Mouse (Mus musculus): ENCODE data around the gene Prr12. TPM values are rescaled to one million over a fixed set of nuclear protein-coding genes. Genes with fewer than 3 reads are reported as not detected.

Gene Prr12
- polyA plus RNA-seq (2017; shearing (Covaris generic)) = 2.2 TPM

GRCm38 (mm10) chr7:45052862-45053116 is at the start of gene Prr12:
Gene Prr12, minus strand, starts transcription at chr7:45052881.

GRCm38 (mm10) chr7:45092048-45092447 is 39.4 kb upstream of the Prr12 start, which contains the start of gene Rcn3:
Gene Rcn3, minus strand, starts transcription at chr7:45092221.

DNA sequence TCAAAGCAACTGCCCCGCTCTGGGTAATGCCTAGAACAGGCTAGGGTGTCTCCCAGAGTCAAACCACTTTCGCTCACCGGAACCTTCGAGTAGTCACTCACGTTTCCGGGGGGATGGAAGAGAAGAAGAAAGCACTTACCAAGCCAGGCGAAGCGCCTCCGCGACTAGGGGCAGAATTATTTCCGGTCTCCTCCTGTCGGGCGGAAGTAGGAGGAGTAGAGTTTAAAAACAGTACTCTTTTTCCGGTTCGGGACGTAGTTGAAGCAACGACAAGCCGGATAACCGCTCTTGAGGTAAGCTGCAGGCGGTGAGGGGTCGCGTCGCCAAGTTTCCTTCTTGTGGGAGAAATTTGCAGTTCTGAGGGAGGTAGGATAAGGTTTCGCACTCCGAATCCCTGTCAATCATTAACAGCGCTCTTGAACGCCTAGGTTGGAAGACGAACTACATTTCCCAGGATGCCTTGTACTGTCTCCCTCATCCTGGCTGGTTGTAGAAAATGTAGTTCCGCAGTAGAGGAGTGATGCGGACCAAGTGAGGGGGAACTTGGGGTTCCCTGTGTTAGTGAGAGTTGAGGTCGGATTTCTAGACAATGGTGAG is 9.7 kb upstream of the Prr12 start, which contains the start of the genes Nosip and Prrg2:
Nosip (plus strand) TSS at position 191 of the 597 bp plus-strand sequence.
Prrg2 (minus strand) TSS at position 439 of the 597 bp plus-strand sequence.

GRCm38 (mm10) chr7:45017242-45018061 is 35.2 kb downstream of the Prr12 start, which contains the start of gene Rras:
Gene Rras, plus strand, starts transcription at chr7:45017961.

DNA sequence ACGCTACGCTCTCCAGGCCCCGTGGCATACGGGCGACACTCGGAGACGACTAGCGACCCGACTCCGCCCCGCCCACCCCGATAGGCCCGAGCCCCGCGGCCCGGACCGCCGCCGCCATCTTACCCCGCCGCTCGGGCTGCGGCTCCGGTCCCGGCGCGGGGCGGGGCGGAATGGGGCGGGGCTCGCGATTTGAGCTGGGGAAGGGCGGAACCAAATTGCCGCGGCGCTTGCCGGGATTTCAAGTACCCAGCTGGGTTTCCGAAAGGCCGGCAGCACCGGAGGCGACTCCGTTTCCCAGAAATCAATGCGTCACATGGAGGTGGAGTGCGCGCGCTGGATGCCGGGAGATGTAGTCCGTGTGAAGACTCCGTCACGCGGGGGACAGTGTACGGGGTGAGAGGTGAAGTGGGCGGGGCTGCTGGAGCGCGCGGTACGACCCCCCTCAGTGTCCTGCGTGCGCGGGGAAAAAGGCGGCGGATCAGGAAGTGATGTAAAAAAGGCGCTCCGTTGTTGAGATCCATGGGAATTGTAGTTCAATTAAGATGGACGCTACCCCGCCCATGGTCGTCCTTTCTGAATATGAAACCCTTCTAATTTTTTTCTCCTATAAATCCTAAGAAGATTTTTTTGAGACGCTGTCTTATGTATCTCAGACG is 36.6 kb downstream of the Prr12 start, which contains the start of gene Scaf1:
Scaf1 (minus strand) TSS at position 407 of the 656 bp plus-strand sequence.

GRCm38 (mm10) chr7:44998501-44998955 is 54.2 kb downstream of the Prr12 start, which contains the start of gene Bcl2l12:
Gene Bcl2l12, minus strand, starts transcription at chr7:44998712.

DNA sequence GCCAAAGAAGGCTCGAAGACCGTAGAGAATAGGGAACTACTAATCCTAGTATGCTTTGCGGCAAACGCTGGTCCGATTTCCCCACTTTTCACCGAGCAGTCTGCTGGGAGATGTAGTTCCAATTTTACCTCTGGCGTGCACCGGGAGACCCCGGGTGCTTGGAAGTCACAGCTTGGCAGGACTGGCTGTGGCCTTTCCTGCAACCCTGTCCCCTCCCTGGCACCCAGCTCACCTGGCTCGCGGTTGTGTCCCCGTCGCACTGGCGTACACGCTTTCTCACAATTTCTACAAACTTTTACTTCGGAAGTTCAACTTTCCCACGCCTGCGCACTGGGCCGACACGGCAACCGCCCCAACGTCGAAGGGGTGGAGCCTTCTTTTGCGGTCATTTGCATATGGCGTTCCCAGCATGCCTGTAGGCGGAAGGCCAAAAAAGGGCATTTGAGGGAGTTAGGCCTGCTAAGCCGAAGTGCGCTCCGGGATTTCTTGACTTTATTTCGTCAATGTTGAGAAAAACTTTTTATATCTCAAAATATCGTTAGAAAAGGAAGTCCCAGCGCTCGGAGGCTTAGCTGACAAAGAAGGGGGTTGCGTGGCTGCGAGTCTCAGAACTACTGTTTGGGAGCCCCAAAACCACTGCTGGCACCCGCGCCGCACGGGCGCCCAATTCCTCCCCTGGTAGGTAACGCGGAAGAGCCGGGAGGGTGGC is 55.3 kb downstream of the Prr12 start, which contains the start of gene Irf3:
Irf3 (plus strand) TSS at position 418 of the 709 bp plus-strand sequence.

DNA sequence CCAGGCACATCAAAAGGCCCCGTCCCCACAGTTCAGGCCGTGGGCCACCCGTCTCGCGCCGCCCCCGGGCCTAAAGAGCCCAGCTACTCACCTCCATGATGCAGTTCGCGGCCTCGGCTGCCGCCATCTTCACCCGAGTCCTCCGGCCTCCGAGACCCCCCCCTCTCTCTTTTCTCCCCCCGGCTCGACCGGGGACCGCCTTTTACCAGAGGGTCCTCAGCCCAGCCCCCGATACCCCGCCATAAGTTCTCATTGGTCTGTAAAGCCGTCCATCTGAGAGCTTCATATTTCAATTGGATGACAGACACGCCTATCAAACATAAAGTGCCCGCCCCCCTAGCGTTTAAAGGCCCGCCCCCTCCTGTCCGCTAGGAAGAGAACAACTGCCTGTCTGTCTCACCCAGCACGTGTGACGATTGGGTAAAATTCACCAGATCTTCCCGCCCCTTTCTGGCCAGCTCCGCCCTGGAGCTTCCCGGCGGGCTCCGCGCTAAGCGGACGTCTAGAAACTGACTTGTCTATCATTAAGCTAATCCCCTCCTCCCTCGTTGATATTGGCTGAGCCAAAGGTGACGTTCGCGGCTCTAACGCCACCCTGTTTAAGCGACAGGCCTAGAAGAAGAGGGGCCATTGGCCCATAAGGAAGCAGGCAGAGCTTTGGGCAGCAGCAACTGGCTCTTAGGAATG is 66.3 kb downstream of the Prr12 start, which contains the start of gene Prmt1:
Prmt1 (minus strand) TSS at position 377 of the 687 bp plus-strand sequence.

Other genes starting within 250 kb of the Prr12 start
- gene Nup62, start 236.8 kb downstream of the Prr12 start, polyA plus RNA-seq (2017; shearing (Covaris generic)) = 37.1 TPM
- 0.85 TPM for gene Il4i1, start 236.5 kb downstream of the Prr12 start, polyA plus RNA-seq (2017; shearing (Covaris generic))
- gene Atf5, start 236.2 kb downstream of the Prr12 start, polyA plus RNA-seq (2017; shearing (Covaris generic)) = 0.70 TPM
- gene Akt1s1, start 203.9 kb downstream of the Prr12 start, polyA plus RNA-seq (2017; shearing (Covaris generic)) = 35.2 TPM
- gene Tbc1d17, start 203.8 kb downstream of the Prr12 start, polyA plus RNA-seq (2017; shearing (Covaris generic)) = 133 TPM
- 57.0 TPM for gene Pnkp, start 195.7 kb downstream of the Prr12 start, polyA plus RNA-seq (2017; shearing (Covaris generic))
- gene Ptov1, start 183.1 kb downstream of the Prr12 start, polyA plus RNA-seq (2017; shearing (Covaris generic)) = 40.0 TPM
- 48.6 TPM for gene Med25, start 160.2 kb downstream of the Prr12 start, polyA plus RNA-seq (2017; shearing (Covaris generic))
- 20.9 TPM for gene Fuz, start 156.8 kb downstream of the Prr12 start, polyA plus RNA-seq (2017; shearing (Covaris generic))
- gene Ap2a1, start 123.4 kb downstream of the Prr12 start, polyA plus RNA-seq (2017; shearing (Covaris generic)) = 53.1 TPM
- gene Tsks, start 109.7 kb downstream of the Prr12 start, polyA plus RNA-seq (2017; shearing (Covaris generic)) = not detected
- not detected for gene Cpt1c, start 78.0 kb downstream of the Prr12 start, polyA plus RNA-seq (2017; shearing (Covaris generic))
- 161 TPM for gene Prmt1, start 66.3 kb downstream of the Prr12 start, polyA plus RNA-seq (2017; shearing (Covaris generic))
- 172 TPM for gene Irf3, start 55.2 kb downstream of the Prr12 start, polyA plus RNA-seq (2017; shearing (Covaris generic))
- gene Bcl2l12, start 54.2 kb downstream of the Prr12 start, polyA plus RNA-seq (2017; shearing (Covaris generic)) = 17.5 TPM
- 27.3 TPM for gene Scaf1, start 36.5 kb downstream of the Prr12 start, polyA plus RNA-seq (2017; shearing (Covaris generic))
- gene Rras, start 34.9 kb downstream of the Prr12 start, polyA plus RNA-seq (2017; shearing (Covaris generic)) = 11.5 TPM
- 104 TPM for gene Nosip, start 9.5 kb upstream of the Prr12 start, polyA plus RNA-seq (2017; shearing (Covaris generic))
- 1.7 TPM for gene Prrg2, start 9.8 kb upstream of the Prr12 start, polyA plus RNA-seq (2017; shearing (Covaris generic))
- 10.6 TPM for gene Rcn3, start 39.3 kb upstream of the Prr12 start, polyA plus RNA-seq (2017; shearing (Covaris generic))
- 6.2 TPM for gene Fcgrt, start 51.0 kb upstream of the Prr12 start, polyA plus RNA-seq (2017; shearing (Covaris generic))
- 2,728 TPM for gene Rps11, start 71.6 kb upstream of the Prr12 start, polyA plus RNA-seq (2017; shearing (Covaris generic))
- 3,371 TPM for gene Rpl13a, start 75.9 kb upstream of the Prr12 start, polyA plus RNA-seq (2017; shearing (Covaris generic))
- gene Gm45713, start 83.3 kb upstream of the Prr12 start, polyA plus RNA-seq (2017; shearing (Covaris generic)) = not detected
- gene Flt3l, start 83.6 kb upstream of the Prr12 start, polyA plus RNA-seq (2017; shearing (Covaris generic)) = 252 TPM
- 30.4 TPM for gene Pih1d1, start 101.4 kb upstream of the Prr12 start, polyA plus RNA-seq (2017; shearing (Covaris generic))
- 42.7 TPM for gene Aldh16a1, start 101.7 kb upstream of the Prr12 start, polyA plus RNA-seq (2017; shearing (Covaris generic))
- 0.20 TPM for gene Slc17a7, start 111.1 kb upstream of the Prr12 start, polyA plus RNA-seq (2017; shearing (Covaris generic))
- not detected for gene Gfy, start 126.7 kb upstream of the Prr12 start, polyA plus RNA-seq (2017; shearing (Covaris generic))
- gene Pth2, start 128.1 kb upstream of the Prr12 start, polyA plus RNA-seq (2017; shearing (Covaris generic)) = not detected
- not detected for gene Ccdc155, start 152.0 kb upstream of the Prr12 start, polyA plus RNA-seq (2017; shearing (Covaris generic))
- gene Dkkl1, start 159.3 kb upstream of the Prr12 start, polyA plus RNA-seq (2017; shearing (Covaris generic)) = 2.7 TPM
- gene Tead2, start 162.9 kb upstream of the Prr12 start, polyA plus RNA-seq (2017; shearing (Covaris generic)) = 0.95 TPM
- gene Cd37, start 186.2 kb upstream of the Prr12 start, polyA plus RNA-seq (2017; shearing (Covaris generic)) = 402 TPM
- gene Slc6a16, start 188.2 kb upstream of the Prr12 start, polyA plus RNA-seq (2017; shearing (Covaris generic)) = not detected
- not detected for gene Slc6a21, start 224.6 kb upstream of the Prr12 start, polyA plus RNA-seq (2017; shearing (Covaris generic))